Mouse (Mus musculus) ES-E14 (cell line): ENCODE measurements around the gene Psma1.

Source experiments
- CHD2 ChIP-seq: IDR thresholded peaks from 2 replicates; pipeline ENCODE4 v1.6.1; 2014; ENCODE audit warnings: mild to moderate bottlenecking, low read depth, low read length, inconsistent platforms
- ZC3H11A ChIP-seq: IDR thresholded peaks from 2 replicates; pipeline ENCODE4 v1.6.1; 2012; ENCODE audit warnings: low read depth, mild to moderate bottlenecking, inconsistent platforms, low read length, borderline replicate concordance

DNA sequence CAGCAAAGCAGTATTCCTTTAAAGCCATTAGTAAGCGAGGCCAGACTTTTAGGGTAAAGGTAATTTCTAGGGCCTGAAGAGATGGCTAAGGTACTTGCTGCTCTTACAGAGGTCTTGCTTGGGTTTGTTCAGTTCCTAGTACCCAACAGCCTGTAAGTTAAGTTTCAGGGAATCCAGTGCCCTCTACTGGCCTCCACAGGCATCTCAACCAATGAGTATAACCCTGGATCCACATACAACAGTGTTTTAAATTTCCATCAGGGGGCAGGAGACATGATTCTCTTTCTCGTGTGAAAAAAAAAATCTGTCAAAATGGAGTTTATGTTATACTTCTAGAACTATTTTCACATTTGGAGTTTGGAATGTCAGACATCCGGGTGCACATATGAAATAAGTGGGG lies 5.8 kb upstream of the Psma1 start:
- TF ChIP-seq CHD2 (no peak), ZC3H11A (peak; percentile 22; the same call in 1 of the 2 replicates)
